Mouse (Mus musculus) cerebral cortex, adult 2 months (tissue): ENCODE results near the gene Wasf1.

Experiments
- WGBS: fragments of 180-500 bp; shearing (Covaris S2); methylation state at CpG from one replicate; pipeline ENCODE4 v1.1.7; 2018; 5-methylcytosine and 5-hydroxymethylcytosine counted together

Wasf1 gene

GRCm38 (mm10) chr10:40895765-40896164, 12.5 kb downstream of the Wasf1 start:
- 61% methylated on average over 12 of the region's 12 CpGs for WGBS

GRCm38 (mm10) chr10:40896656-40897055, 13.4 kb downstream of the Wasf1 start:
- 31% methylated on average over 5 of the region's 5 CpGs for WGBS

GRCm38 (mm10) chr10:40901786-40902185, 18.5 kb downstream of the Wasf1 start:
- WGBS, result 68% methylated on average over 4 of the region's 4 CpGs

GRCm38 (mm10) chr10:40906131-40906530, 22.9 kb downstream of the Wasf1 start:
- 64% methylated on average over 1 of the region's 1 CpGs for WGBS

- WGBS, result 53% methylated on average over 7 of the region's 7 CpGs
Observed at GRCm38 (mm10) chr10:40906802-40907201, 23.5 kb downstream of the Wasf1 start.

DNA sequence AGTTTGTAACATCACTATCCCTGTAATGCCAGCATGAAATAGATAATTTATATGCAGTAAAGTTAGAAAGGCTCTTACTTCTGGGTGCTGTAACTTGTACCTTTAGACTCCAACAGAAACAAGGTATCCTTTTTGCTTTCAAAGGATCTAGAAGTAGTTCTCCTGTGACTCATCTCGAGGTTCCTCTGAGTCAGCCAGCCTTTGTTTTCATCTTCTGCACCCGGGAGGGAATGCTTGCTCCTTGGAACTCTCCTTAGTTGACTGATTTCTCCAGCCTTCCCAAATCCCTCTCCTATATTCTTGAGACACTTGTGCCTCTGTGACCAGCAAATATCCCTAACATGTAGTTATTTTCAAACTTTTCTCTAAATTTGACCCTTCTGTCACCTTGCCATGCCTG, 25.3 kb downstream of the Wasf1 start:
- 2% methylated on average over 2 of the region's 2 CpGs for WGBS

- WGBS, result 45% methylated on average over 2 of the region's 2 CpGs
Observed at GRCm38 (mm10) chr10:40910811-40911210, 27.5 kb downstream of the Wasf1 start.

DNA sequence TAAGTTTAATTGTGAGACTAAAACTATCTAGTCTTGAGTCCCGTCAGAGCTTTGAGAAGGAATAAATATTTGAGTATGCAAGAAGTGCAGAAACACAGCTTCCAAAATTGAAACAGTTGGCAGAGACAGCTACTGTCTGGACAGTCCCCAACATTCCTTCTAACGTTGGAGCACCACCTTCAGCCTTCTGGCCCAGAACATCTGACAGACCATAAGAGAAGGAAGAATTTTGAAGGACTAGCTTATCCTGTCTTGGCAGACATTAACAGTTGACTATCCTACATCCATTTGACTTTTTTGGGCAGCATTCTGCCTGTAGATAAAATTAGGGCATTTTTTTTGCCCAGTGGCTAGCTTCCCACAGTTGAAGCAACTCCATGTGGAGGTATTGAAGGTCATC, 32.0 kb downstream of the Wasf1 start:
- 29% methylated on average over 2 of the region's 2 CpGs for WGBS

DNA sequence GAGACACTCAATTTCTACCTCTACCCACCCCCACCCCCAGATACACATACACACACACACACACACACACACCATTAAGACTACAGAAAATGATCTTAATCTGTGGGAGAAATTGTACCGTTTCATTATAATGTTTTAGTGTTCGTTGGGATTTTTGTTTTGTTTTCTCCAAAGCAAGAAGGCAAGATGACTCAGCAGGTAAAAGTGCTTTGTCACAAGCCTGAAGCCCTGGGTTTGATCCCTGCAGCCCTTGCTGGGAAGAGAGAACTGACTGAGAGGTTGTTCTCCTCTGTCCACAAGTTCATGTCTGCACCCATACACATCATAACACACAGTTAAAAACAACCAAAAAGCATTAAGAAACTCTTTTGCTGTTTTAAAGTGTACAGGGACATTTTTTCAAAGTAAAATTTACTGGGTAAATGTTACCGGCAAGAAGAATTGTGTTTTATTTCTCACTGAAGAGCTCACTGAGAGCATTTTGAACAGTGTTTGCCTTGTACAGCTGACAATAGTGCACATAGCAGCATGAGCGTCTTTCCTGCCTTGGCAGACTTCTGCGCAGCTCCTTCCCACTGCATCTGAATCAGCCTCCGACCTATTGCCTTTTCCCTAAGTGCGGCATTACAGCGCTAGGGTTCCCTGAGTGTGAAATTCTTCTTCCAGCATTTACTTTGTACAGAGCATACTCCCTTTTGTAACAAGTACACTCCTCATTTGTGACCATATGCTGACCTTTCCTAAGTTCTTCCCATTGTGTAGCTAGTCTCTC, 35.6 kb downstream of the Wasf1 start:
- WGBS, result 27% methylated on average over 8 of the region's 8 CpGs

DNA sequence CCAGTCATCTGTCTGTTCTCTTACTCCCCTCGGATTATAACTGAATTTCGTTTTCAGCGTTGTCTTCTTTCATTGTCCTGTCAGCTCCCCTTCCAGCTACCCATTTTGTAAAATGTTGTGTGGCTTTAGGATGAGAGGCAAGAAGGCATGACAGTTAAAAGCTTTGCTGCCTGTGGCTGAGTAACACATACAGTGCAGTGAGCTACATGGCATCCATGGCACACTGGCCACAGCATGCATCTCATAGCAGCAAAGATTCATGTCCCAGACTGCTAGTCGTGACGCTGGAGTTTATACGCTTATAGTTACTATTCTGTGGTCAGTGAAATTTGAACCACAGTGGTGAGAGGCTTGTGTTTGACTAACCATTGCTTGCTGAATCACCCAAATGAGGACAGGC, 36.2 kb downstream of the Wasf1 start:
- 50% methylated on average over 6 of the region's 6 CpGs for WGBS

DNA sequence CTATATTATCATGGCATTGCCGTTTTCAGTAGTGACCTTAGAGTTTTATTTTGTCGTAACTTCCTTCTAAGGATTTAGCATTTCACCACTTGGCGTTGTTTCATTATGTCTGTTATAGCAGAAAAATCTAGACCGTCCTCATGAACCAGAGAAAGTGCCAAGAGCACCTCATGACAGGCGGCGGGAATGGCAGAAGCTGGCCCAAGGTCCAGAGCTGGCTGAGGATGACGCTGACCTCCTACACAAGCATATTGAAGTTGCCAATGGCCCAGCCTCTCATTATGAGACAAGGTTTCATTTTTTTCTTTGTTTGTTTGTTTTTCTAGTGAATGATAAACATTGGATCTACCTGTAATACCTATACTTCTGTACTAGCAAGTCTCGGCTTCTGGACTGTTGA, 49.7 kb downstream of the Wasf1 start:
- 68% methylated on average over 8 of the region's 8 CpGs for WGBS

- WGBS, result 59% methylated on average over 13 of the region's 13 CpGs
Observed at GRCm38 (mm10) chr10:40936160-40936726, 53.0 kb downstream of the Wasf1 start.

DNA sequence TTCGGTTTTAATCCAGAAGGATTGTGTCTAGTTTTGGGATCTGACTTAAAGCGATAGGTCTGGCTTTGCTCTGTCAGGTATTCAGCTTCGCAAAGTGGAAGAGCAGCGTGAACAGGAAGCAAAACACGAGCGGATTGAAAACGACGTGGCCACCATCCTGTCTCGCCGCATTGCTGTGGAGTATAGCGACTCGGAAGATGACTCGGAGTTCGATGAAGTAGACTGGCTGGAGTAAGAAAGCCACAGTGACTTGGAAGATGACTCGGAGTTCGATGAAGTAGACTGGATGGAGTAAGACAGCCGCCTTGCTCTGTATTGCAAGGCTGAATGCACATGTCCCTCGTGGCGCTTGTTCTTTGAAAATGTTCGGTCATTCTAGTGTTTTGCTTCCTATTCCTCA, 54.3 kb downstream of the Wasf1 start:
- WGBS, result 87% methylated on average over 20 of the region's 20 CpGs

DNA sequence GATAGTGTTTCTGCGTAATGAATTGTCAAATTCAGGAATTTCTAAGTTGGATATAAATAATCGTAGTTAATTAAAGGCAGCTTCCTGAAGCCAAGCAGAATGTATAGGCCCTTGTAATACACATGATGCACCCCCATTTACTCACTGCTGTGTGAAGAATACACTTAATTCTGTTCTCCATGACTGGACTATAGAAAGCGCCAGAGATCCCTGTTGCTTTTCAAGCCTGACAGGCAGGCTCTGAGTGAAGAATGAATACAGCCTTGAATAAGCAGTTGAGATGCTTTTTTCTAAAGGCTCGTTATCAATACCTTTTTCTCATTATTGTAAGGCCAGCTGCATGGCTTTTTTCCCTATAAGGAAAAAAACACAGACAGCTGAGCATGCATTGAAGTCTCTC, 59.4 kb downstream of the Wasf1 start:
- 49% methylated on average over 4 of the region's 4 CpGs for WGBS

- WGBS, result 49% methylated on average over 3 of the region's 3 CpGs
Observed at GRCm38 (mm10) chr10:40950176-40950575, 66.9 kb downstream of the Wasf1 start.

DNA sequence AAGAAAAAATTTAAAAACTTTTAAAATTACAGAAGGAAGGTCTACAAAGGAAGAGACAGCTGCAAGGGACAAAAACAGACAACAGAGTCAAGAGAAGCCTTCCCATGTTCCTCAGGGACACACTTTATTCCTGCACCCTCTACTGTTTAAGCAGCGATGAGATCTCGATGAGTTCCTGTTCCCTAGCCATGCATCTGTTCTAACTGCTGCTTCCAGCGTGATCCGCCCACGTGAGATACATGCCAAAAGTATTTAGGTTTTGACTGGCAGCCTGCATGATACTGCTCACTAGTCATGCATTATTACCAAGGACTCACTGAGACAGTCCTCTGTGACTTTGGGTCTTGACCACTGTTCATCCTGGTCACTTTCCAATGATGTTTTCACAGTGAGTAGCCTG, 72.9 kb downstream of the Wasf1 start:
- WGBS, result 50% methylated on average over 5 of the region's 5 CpGs

GRCm38 (mm10) chr10:40961365-40961764, 78.1 kb downstream of the Wasf1 start:
- WGBS, result 69% methylated on average over 6 of the region's 6 CpGs

DNA sequence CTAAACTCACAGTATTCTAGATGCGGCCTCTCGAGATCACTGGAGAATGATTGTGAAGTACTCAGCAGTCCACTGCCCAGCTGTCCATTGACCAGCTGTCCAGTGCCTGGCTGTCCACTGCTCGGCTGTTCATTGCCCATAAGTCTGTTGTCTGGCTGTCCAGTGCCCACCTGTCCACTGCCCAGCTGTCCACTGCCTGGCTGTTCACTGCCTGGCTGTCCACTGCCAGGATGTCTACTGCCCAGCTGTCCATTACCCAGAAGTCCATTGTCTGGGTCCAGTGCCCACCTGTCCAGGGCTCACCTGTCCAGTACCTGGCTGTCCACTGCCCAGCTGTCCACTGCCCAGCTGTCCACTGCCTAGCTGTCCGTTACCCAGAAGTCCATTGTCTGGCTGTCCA, 78.7 kb downstream of the Wasf1 start:
- 85% methylated on average over 4 of the region's 4 CpGs for whole genome bisulfite sequencing

DNA sequence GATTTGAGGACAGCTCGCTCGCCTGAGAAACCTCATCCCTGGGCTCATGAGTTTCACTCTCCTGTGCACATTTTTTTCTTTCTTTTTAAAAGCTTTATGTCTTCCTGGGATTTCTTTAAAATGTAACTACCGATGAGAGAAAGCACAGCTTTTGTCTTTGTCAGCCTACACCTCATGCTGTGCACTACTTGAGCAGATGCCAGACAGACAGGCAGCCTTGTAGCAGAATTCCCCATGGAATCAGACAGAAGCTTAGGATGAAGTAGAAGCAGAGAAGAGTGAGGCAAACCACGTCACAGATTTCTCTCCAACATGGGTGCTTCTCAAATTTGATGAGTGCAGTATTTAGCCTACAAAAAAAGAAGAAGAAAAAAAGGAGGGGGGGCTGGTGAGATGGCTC, 81.3 kb downstream of the Wasf1 start:
- 37% methylated on average over 4 of the region's 4 CpGs for WGBS

- 58% methylated on average over 8 of the region's 8 CpGs for WGBS
Observed at GRCm38 (mm10) chr10:40968551-40968950, 85.3 kb downstream of the Wasf1 start.

- WGBS, result 7% methylated on average over 16 of the region's 16 CpGs
Observed at GRCm38 (mm10) chr10:40969372-40970033, 86.2 kb downstream of the Wasf1 start.

- WGBS, result 47% methylated on average over 12 of the region's 12 CpGs
Observed at GRCm38 (mm10) chr10:40970601-40971245, 87.4 kb downstream of the Wasf1 start.

- 35% methylated on average over 5 of the region's 5 CpGs for WGBS
Observed at GRCm38 (mm10) chr10:40971256-40971655, 88.0 kb downstream of the Wasf1 start.
